Mouse (Mus musculus) megakaryocyte progenitor cell, adult 5-6 weeks (primary cell): Measurements from ENCODE around the gene Krtap4-7. TPM values are rescaled to one million over a fixed set of nuclear protein-coding genes. Genes with fewer than 3 reads are reported as not detected.
"Not testable (repeated sequence)": the region's sequence is repeated elsewhere in the genome, so short reads cannot be mapped to it uniquely, and the experiment has no call there.

Experiments used
- ATAC-seq: replicated peaks from 2 replicates; pipeline ENCODE4 v1.8.0; 2016; ENCODE audit warnings: mild to moderate bottlenecking, moderate TSS enrichment, inconsistent platforms; ENCODE audit not compliant: poor library complexity
- total RNA-seq, 2 experiments: library from RNA; stranded (forward) in 1 of 2; stranded (reverse) in 1 of 2; fragments of 157-497, 149-512 nt in 1 of 2; fragments of 200-1000 nt in 1 of 2; gene quantifications; 2 replicates each; pipeline versions ENCODE4 v1.2.3 to v1.2.4; 2015 to 2017

Krtap4-7 gene
- total RNA-seq (2015) (not detected in 2 replicates), total RNA-seq (2017) (not detected in 2 replicates)

DNA sequence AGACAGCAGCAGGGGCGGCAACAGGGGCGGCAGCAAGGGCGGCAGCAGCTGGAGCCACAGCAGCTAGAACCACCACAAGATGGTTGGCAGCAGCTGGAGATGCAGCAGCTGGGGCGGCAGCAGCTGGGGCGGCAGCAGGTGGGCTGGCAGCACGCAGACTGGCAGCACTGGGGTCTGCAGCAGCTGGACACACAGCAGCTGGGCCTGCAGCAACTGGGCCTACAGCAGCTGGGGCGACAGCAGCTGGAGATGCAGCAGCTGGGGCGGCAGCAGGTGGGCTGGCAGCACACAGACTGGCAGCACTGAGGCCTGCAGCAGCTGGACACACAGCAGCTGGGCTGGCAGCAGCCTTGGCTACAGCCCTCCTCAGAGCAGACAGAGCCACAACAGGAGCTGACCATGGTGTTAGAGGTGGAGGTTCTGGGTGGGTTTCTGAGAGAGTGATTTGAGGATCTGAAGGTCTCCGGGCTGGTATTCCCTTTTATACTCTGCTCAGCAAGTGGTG lies at the start of gene Krtap4-7:
Krtap4-7 (minus strand) TSS at position 455 of the 505 bp plus-strand sequence.
- not testable (repeated sequence) for ATAC-seq

DNA sequence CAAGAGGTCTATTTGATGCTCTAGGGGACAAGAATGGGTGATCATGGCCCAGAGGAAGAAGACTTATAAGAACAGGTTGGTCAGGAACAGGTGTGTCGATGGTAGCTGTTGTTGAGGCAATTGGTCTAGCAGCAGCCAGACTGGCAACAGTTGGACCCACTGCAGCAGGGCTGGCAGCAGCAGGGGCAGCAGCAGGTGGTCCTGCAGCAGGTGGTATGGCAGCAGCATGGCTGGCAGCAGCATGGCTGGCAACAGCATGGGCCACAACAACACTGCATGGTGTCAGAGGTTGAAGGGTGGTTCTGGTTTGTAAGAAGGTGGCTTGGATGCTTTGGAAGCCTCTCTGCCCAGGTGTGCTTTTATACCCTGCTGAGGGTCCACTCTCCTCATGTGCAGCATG lies 46.6 kb upstream of the Krtap4-7 start, which contains the start of gene Gm14190:
Gm14190 (minus strand) TSS at position 278 of the 400 bp plus-strand sequence.
- ATAC-seq, result no peak

DNA sequence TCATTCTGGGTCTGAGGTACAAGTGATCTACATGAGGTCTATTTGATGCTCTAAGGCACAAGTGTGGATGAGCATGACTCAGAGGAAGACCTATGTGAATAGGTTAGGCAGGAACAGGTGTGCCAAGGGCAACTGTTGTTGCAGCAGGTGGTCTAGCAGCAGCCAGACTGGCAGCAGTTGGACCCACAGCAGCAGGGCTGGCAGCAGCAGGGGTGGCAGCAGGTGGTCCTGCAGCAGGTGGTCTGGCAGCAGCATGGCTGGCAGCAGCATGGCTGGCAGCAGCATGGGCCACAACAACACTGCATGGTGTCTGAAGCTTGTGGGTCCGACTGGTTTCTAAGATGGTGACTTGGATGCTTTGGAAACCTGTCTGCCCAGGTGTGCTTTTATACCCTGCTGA lies 41.3 kb upstream of the Krtap4-7 start:
- ATAC-seq, result not testable (repeated sequence)

DNA sequence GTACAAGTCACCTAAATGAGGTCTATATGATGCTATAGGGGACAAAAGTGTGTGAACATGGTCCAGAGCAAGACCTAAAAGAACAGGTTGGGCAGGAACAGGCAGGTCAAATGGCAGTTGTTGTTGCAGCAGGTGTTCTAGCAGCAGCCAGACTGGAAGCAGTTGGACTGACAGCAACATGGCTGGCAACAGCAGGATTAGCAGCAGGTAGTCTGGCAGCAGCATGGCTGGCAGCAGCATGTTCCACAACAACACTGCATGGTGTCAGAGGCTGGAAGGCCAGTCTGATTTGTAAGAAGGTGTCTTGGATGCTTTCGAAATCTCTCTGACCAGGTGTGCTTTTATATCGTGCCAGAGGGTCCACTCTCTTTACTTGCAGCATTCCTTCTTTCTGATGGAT lies 39.6 kb upstream of the Krtap4-7 start:
- no peak for ATAC-seq

DNA sequence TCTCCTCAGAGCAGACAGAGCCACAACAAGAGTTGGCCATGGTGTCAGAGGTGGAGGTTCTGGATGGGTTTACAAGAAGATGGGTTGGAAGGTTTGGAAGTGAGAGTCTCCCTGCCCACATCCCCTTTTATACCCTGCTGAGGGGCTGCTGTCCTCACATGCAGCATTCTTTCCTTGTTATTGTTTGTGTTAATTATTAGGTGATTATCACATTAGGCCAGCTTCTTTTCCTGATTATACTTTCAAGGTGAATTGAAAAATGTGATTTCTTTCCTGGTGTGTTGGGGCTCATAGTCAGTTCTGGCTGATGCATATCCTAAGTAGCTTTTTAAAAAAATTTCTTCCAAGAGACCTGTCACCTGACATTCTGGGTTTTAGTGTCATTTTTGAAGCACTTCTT lies 22.0 kb upstream of the Krtap4-7 start, which contains the start of gene Krtap4-6:
Krtap4-6 (minus strand) TSS at position 101 of the 400 bp plus-strand sequence.
- no peak for ATAC-seq

DNA sequence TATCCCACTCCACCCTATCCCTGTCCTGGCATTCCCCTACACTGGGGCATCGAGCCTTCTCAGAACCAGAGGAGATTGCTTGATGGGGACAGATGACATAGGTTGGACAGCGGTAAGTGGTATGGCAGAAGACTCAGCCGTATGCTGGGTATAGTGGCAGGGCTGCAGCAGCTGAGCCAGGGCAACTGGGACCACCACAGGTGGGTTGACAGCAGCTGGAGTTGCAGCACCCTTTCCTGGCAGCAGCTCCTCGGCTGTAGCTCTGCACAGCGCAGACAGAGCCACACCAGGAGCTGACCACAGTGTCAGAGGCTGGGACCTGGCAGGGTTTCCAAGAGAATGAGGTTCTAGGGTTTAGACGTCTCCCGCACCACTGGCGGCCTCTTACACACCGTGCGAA lies 18.9 kb upstream of the Krtap4-7 start:
- no peak for ATAC-seq

DNA sequence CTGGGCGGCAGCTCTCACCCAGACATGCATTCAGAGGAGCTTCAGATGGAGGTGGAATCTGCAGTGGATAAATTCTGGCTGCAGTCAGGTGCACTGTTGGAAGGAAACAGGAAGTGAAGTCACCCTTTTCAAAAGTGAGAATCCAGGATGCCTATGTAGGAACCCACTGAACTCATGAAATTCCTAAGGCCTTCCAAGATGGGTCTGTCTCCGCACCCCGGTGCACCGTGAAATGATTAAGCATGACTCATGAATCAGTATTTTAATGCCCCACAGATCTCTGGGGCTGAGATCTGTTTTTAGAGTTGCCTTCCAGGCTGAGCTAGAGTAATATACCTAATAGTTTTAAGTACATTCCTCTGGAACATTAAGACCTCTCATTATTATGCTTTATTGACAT lies 15.4 kb upstream of the Krtap4-7 start:
- no peak for ATAC-seq

DNA sequence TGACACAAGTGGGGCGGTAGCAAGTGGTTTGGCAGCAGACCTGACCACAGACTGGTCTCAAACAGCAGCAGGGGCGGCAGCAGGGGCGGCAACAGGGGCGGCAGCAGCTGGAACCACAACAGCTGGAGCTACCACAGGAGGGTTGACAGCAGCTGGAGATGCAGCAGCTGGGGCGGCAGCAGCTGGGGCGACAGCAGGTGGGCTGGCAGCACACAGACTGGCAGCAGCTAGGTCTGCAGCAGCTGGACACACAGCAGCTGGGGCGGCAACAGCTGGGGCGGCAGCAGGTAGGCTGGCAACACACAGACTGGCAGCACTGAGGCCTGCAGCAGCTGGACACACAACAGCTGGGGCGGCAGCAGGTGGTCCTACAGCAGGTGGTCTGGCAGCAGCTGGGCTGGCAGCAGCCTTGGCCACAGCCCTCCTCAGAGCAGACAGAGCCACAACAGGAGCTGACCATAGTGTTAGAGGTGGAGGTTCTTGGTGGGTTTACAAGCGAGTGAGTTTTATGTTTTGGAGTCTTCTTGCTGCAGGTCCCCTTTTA lies 14.7 kb upstream of the Krtap4-7 start, which contains the start of gene Gm11563:
Gm11563 (minus strand) TSS at position 494 of the 544 bp plus-strand sequence.
- ATAC-seq, result not testable (repeated sequence)

DNA sequence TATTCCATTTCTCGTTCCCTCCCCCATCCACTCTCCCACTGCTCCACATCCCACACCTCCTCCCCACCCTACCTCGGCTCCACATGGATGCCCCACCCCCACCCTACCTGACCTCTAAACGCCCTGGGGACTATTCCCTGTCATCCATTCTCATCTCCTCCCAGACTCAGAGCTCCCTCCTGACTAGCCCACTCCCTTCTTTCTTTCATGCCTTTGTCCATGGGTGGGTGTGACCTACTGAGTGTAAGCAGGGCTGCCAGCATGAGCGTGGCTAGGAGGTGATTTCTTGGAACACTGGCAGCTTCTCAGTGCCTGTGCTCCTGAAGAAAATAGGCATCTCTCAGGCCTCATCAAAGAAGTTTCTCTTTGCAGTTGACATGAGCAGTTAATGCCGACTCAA lies 13.2 kb upstream of the Krtap4-7 start:
- ATAC-seq, result no peak

DNA sequence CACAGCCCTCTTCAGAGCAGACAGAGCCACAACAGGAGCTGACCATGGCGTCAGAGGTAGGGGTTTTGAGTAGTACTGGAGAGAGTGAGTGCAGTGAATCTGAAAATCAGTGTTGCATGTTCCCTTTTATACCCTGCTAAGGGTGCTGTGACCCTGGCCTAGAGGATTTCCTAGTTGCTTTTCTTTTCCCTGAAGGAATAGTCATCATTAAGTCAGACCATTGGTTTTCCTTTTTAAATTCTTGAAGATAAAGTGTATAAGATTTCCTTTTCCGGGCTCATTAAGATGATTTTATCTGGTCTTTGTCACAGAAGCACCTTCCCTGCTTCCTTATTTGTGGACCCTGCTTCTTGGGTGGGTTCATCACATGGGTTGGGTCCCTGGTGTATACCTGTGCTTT lies 6.2 kb upstream of the Krtap4-7 start, which contains the start of gene Gm11555:
Gm11555 (minus strand) TSS at position 101 of the 400 bp plus-strand sequence.
- ATAC-seq, result no peak

DNA sequence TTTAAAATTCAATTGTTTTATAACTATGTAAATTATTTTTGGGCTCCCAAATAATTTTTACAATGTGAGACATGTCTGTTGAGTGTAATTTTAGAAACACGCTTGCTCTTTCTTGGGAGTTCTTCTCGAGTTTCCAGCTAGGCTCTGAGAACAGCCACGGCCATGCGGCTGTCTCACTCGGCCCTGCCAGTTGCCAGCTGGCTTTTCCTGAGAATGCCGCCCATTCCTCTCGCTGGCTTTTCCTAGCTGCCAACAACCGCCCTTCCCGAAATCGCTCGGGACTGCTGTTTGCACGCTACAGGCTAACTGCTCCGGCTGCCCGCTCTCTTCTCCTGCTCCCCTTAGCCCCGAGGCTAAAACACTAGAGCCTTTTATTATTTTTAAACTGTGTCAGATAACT lies 2.6 kb upstream of the Krtap4-7 start:
- ATAC-seq, result no peak

DNA sequence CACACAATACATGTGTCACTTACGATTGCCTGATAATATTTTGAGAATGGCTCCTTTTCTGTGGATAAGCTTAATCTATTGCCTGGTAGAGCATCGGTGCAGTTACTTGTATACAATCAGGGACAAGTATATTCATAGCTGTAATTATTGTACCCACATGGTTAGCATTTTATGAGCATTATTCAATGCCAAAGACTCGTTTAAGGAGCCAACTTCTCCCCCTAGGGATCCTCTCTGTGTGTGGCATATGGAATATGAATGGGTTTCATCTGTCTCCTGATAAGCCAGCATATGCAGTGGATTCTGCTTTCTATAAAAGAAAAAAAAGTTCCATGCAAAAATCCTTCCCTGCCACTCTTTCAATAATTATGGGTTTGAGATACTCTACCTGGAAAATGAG lies 462 bp upstream of the Krtap4-7 start:
- no peak for ATAC-seq

DNA sequence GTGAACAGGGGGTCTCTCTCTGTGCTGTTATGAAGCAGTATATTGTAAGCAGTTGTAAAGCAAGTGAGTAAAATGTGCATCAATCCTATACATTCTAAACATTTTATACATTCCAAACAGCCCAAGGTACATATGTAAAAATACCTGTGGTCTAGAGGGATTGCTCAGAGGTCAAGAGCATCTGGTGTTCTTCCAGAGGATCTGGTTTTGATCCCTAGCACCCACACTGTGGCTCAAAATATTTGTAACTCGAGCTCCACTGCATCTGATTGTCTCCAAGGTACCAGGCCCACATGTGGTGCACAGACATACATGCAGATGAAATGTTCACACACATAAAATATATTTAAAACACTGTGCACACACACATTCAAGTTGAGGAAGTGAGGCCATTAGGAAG lies 3.0 kb downstream of the Krtap4-7 start:
- no peak for ATAC-seq

DNA sequence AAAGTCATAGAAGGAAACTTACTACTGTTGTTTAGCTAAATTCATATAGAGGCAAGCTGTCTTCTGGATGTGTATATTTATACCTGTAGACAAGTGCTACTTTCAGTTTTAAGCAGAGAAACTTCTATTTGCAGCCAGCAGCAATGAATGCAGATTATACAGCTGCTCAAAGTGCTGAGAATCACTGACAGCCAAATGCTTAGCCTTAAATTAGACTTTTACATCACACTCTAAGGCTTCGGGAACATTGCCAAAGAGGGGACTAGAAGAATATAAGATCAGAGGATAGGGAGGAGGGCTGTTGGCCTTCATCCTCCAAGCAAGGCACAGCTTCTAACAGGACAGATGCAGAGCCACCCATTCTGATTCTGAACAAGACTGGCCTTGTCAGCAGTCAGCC lies 6.8 kb downstream of the Krtap4-7 start:
- ATAC-seq, result no peak

DNA sequence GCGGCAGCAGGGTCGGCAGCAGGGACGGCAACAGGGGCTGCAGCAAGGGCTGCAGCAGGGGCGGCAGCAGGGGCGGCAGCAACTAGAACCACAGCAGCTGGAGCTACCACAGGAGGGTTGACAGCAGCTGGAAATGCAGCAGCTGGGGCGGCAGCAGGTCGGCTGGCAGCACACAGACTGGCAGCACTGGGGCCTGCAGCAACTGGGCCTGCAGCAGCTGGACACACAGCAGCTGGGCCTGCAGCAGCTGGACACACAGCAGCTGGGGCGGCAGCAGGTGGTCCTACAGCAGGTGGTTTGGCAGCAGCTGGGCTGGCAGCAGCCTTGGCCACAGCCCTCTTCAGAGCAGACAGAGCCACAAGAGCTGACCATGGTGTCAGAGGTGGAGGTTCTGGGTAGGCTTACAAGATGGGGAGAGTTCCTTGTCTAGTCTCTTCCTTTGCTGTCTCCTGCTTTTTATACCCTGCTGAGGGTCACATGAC lies 9.2 kb downstream of the Krtap4-7 start, which contains the start of gene Krtap4-2:
Krtap4-2 (minus strand) TSS at position 432 of the 482 bp plus-strand sequence.
- ATAC-seq, result no peak

DNA sequence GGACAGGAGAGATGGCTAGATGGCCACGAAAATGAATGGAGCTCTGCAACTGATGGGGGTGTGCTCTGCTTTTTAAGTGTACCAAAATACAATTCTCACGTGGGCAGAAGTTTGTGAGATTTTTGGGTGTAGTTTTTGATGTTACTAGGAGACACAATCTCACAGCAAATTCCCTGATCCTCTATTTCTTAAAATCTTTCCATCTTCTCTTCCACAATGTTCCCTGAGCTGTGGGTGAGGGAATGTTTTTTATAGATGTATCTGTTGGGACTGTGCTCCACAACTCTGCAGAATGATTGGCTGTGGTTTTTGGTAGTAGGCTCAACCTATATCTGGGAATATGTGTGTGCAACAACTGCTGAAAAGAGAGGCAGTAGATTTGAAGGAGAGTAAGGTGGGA lies 10.6 kb downstream of the Krtap4-7 start:
- ATAC-seq, result no peak

DNA sequence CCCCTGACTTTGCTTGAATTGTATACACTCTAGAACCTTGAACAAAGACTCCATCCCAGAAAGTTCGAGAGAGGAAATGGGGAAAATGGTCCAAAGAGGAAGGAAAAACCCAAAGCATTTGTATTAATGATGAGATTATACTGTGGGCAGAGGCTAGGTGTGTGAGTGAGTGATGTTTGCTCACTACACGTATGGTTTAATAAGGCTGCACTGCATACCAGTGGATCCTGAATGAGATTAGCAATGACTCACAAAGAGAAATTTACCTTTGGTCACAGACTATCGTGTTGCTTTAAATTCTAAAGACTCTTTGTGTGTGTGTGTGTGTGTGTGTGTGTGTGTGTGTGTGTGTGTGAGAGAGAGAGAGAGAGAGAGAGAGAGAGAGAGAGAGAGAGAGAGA lies 13.0 kb downstream of the Krtap4-7 start:
- no peak for ATAC-seq

DNA sequence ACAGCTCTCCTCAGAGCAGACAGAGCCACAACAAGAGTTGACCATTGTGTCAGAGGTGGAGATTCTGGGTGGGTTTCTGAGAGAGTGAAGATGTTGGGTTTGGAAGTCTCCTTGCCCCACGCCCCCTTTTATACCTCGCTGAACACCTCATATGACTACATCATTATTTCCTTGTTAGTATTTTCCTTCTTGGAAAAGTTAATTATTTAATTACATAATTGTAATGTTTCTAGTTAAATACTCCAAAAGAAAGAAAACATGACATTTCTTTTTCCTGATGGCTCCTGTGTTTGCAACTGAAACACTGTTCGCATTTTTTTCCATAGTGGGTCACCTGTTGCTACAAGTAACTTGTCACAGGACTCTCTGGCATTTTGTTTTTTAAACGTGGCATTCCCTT lies 15.8 kb downstream of the Krtap4-7 start, which contains the start of gene Krtap4-1:
Krtap4-1 (minus strand) TSS at position 101 of the 400 bp plus-strand sequence.
- no peak for ATAC-seq

DNA sequence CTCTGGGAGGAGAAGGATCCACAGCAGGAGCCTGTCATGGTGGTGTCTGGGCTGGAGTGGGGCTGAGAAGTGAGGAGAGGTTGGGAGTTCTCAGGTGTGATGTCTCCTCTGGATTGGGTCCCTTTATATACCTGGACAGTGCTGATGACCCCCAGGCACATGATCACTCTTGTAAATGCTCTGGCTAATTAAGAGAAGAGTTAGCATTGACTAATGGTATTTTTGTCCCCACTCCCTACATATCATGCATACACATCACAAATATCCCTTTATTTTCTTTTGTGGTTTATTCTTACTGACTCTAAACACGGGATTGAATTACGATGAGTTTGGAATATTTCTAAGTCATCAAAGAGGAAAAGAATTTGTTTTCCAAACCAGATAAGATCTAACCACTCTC lies 23.6 kb downstream of the Krtap4-7 start, which contains the start of gene Gm11562:
Gm11562 (minus strand) TSS at position 101 of the 400 bp plus-strand sequence.
- no peak for ATAC-seq

DNA sequence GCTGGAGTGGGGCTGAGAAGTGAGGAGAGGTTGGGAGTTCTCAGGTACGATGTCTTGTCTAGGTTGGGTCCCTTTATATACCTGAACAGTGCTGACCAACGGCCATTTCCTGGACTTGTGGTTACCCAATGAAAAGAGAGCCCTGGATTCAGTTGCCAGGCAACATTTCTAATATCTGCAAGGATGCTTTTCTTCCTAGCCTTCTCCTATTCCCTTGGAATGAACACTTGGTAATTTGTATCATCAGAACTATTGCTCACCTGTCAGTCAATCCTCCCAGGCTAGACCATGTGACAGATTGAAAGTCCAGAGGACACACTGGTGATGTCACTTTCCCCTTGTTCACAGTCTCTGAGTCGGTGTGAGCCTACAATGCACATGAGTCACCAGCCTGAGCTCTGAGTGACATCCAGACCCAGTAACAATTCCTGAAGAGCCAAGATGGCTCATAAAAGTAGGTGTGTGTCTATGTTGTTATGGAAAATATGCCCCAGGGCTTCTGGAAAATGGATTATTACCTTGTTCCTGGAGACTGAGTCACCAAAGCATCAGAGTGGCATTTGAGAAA lies 29.0 kb downstream of the Krtap4-7 start, which contains the start of gene Krtap2-4:
Krtap2-4 (minus strand) TSS at position 51 of the 568 bp plus-strand sequence.
- no peak for ATAC-seq

DNA sequence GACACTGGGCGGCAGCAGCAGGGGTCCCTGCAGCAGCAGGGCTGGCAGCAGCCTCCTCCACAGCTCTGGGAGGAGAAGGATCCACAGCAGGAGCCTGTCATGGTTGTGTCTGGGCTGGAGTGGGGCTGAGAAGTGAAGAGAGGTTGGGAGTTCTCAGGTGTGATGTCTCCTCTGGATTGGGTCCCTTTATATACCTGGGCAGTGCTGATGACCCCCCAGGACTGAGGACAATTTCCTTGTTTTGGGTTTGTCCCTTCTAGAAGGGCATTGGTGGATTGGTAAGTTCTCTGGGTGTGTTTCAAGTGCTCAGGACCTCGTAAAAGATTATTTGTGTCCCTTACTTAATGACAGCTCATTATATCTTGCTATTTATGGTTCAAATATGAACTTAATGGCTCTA lies 33.8 kb downstream of the Krtap4-7 start, which contains the start of gene Gm11937:
Gm11937 (minus strand) TSS at position 101 of the 400 bp plus-strand sequence.
- not testable (repeated sequence) for ATAC-seq

DNA sequence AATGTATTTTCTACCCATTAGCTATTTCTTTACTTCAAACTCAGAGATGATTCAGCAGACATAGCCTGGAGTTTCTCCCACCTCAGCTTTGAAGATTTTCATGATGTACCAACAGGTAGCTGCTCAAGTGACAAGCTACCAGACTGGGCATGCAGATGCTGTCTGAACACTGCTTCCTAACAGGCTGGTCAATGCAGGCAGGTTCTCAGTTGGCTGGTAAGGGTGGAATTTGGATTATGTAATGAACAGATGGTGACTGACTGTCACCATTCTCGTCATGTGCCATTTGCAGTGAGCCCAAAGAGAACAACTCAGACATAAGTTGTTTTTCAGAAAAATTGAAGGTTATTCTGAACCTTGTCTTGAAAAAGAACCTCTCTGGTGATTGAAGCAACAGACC lies 34.8 kb downstream of the Krtap4-7 start:
- no peak for ATAC-seq
